Mouse (Mus musculus): ENCODE measurements at regions not wholly inside any gene's neighbourhood (a gene's known extent, or its start where the extent isn't known, plus 50 kb on each side); places are given as distances from the start of the nearest gene placed in this dataset.

DNA sequence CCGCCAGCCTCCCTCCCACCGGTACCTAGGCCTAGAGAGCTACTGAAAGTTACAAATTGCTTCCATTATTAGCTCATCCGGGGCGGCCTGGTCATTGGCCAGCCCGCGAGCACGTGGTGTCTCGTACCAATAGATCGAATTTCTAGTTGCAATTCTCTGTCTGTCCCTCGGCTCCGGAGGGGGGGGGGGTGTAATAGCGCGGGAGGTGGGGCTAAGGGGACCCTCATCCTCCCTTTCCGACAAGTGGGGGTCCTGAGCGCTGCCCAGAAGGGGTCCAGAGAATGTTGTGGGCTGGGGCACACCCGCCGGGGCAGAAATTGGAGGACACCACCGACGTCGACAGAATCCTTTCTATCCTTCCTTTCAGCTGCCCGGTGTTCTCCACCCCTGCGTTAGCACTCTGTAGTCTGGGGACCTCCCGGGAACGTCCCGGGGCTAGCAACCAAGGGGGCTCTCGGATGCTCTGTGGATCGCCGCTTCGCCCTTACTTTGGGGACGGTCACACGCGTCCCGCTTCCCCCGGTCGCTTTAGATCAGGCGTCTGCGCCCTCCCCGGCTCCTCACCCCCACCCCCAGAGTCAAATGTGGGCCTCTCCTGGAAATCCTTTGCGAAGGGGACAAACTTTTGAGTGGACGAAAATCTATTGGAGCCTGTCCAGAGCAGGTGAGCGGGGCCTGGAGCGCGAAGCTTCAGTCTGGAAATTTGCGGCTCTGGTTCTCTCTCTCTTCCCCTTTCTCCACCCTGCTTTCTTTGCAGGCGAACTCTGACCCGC, 64.6 kb downstream of the Smug1 start:
- intact Hi-C loops (cut with DNase I): no loop called here
- DNase-seq (ENCODE audit: low spot score in 2 of 2): no peak

DNA sequence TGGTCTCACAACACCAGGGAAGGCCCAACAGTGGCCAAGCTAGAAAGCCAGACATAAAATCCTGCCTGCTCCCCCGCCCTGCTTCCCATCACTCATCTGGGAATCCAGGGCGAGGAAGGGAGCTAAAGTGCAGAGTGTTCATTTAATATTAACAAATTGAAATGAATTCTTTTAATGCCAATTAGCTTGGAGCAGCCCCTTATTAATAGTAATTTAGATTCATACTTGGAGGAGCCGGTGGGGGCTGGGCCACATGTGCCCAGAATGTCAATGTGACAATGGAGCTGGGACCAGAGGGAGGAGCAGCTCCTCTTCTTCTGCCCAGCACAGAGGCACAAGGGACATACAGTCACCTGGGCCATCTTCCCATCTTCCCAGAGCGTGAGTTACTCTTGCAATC, 66.8 kb downstream of the Smug1 start:
- intact Hi-C loops (cut with DNase I): no loop called here
- no peak for DNase-seq (ENCODE audit: low spot score in 2 of 2)

DNA sequence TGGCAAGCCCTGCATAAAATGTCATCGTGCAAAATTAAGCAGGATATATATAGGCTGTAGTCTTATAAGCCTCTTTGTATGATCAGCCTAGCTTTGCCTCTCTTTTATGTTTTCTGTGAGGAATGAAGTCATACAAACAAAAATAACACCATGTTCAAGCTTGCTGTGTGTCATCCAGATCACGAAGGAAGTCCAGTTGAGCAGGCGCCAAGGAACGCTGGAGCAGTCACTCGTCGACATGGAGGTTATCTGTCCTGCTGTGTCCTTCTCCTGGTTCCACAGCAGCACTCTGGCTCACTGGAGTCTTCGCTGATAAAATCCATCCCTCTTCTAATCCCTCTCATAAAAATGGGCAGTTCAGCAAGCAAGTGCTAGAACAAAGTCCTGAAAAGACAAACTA, 72.4 kb downstream of the Smug1 start:
- intact Hi-C loops (cut with DNase I): no loop called here
- DNase-seq (ENCODE audit: low spot score in 2 of 2): no peak

DNA sequence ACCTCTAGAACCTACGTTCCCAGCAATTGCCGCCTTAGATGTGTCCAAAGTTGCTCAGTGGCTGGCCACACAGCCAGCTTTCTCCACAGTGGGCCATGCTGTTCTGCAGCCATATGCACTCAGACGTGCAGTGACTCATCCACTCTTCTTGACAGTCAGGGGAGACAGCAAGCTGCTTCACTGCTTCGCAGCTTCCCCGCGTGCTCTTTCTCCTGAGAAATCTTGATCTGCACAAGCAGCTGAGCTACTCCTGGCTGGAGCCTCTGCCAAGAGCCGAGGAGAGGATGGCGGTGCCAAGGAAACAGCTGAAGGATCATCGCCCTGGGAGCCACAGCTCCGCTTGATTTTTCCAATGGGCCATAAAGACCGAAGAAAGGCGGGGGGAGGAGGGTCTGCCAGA, 73.2 kb downstream of the Smug1 start:
- DNase-seq (ENCODE audit: low spot score in 2 of 2): peak; percentile 67 to 74
- intact Hi-C loops (cut with DNase I): no loop called here

DNA sequence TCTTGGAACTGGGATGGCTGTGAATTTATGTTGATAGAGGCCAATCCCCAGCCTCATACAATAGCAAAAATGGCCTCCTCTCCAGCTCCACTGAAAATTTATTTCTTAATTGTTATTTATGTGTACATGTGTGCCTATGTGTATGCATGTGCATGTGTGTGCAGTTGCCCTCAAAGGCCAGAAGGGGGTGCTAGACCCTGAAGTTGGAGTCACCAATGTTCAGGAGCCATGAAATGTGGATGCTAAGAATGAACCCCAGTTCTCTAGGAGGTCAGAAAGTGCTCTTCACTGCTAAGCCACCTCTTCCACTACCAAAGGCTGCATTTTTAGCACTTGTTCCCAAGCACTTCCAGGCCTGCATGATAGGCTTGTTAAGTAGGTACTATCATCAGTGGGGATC, 73.8 kb downstream of the Hoxc4 start:
- DNase-seq (ENCODE audit: low spot score in 2 of 2): no peak
- intact Hi-C loops (cut with DNase I): no loop called here

DNA sequence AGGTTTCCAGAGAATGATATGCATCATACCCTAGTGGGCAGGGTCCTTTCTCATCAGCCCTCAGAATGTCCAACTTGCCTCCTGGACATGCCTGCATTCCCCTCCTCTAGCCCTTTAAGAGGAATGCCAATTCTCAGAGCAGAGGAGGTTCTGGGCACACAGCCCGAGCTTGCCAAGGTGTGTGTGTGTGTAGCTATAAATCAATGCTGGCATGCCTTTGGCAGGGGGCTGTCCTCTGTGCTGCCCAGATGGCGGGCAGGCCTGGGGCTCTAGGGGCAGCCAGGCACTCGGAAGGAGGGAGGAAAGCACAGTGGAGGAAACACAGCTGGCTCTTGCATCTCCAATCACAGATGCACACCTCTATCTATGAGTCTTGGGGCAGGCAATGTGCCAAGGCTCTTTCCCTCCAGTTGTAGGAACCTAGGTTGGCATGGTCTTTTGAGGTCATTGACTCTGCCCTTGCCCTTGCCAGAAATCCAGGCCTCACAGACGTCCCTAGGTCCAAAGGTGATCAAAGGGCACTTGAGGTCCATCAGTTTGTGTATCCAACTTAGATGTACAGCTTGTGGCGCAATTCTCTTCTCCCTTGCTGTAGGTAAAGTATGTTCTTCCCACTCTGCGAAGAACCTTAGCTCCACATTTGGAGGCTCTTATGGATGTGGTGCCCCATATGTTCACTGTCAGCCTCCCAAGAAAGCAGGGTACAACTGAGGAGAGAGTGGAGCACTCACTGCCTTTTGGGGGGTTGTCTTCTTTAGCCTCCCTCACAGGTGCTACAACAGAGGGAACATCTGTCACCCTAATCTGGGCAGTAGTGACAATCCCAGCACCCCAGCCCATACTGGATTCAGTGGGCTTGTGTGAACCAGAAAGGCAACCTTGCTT, 71.8 kb downstream of the Hoxc4 start:
- DNase-seq (ENCODE audit: low spot score in 2 of 2): peak in 1 of 2 experiments; percentile 46

DNA sequence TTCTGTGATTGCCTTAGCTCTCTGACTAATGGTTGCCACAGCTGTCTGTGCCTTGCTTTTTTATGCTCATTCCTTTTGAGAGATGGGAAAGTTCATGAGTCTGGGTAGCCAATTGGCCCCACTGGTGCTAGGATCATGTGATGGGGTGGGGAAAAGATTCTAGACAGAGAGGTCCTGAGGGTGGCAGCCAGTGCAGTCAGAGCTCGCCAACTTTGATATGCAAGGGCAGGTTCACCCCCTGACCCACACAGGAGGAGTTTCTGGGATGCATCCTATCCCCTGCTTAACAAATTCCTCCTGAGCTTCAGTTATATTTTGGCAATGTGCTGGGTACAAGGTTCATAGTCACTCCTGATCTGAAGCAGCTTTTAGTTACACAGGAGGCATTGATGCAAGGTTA, 71.1 kb downstream of the Hoxc4 start:
- intact Hi-C loops (cut with DNase I): no loop called here
- DNase-seq (ENCODE audit: low spot score in 2 of 2): no peak

More for the DNA sequence above, 71.8 kb downstream of the Hoxc4 start:
- intact Hi-C loops (cut with DNase I): no loop called here

DNA sequence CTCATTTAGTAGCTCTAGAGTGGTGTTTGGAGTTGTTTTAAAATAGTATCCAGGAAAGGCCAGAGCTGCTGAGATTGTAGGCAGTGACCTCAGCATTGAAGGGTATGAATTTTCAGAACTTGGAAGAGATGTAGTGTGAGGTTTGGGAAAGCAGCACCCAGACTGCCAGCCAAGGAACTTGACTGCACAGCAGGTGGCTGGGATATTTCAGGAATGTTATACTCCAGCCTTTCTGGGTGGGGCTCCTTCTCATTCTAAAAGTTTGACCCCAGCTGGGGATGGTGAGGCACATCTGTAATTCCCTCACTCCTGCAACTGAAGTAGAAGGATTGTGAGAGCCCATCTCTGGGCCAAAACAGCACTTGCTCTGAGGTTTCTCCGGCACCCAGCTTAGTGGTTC, 70.7 kb downstream of the Hoxc4 start:
- intact Hi-C loops (cut with DNase I): no loop called here
- no peak for DNase-seq (ENCODE audit: low spot score in 2 of 2)

DNA sequence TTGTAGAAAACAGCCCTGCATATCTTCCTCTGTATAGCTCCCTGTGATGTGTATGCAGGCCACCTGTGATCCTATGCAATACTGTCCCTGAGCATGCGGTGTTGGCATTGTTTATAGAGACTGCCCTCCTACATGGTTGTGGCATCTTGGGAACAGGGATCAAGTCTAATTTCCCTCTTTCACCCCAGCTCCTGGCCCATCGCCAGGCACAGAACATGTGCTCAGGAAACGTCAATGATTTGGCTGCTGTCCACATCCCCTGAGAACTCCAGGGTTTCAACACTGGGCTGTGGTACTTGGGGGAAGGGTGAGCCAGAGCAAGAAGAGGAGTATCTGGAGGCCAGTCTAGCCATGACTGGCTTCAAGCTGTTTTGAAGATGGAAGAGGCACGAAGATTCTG, 68.5 kb downstream of the Hoxc4 start:
- intact Hi-C loops (cut with DNase I): no loop called here
- DNase-seq (ENCODE audit: low spot score in 2 of 2): no peak

DNA sequence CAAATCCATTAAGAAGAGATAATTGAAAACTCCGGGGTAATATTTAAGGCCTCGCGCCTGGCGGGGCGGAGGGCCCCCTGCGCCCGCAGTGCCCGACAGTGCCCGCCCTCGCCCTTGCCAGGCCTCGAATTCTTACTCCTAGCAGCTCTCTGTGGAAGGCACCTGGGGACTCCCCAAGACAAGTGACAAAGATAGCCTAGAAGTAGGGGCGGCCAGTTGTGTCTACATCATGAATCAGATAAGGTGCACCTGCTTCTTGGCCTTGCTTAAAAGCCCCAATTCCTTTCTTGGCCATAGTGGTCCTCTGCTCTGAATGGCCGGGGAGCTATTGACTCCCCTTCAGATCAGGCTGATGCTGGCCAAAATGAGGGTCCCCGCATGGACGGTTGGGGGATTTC, 67.9 kb downstream of the Hoxc4 start:
- intact Hi-C loops (cut with DNase I): no loop called here
- no peak for DNase-seq (ENCODE audit: low spot score in 2 of 2)

Data from left cerebral cortex, postnatal 36 days (tissue).